Mouse (Mus musculus) liver, adult 2 months (tissue): ENCODE results near the gene Nrcam.

Experiments
- CTCF ChIP-seq: fragments of 200-500 bp; IDR thresholded peaks from 2 replicates; pipeline ENCODE4 v1.5.1; 2011; ENCODE audit warnings: low read depth, low read length, control low read depth
- POLR2A ChIP-seq: fragments of 200-500 bp; IDR thresholded peaks from 2 replicates; pipeline ENCODE4 v1.6.1; 2011; ENCODE audit warnings: low read length, control low read depth; ENCODE audit not compliant: insufficient read depth; ENCODE audit errors: extremely low read depth

GRCm38 (mm10) chr12:44286992-44287391, 41.7 kb upstream of the Nrcam start:
- TF ChIP-seq CTCF (no peak), POLR2A (no peak)
